Mouse (Mus musculus): ENCODE measurements around the gene Tmem80.

The Tmem80 gene

DNA sequence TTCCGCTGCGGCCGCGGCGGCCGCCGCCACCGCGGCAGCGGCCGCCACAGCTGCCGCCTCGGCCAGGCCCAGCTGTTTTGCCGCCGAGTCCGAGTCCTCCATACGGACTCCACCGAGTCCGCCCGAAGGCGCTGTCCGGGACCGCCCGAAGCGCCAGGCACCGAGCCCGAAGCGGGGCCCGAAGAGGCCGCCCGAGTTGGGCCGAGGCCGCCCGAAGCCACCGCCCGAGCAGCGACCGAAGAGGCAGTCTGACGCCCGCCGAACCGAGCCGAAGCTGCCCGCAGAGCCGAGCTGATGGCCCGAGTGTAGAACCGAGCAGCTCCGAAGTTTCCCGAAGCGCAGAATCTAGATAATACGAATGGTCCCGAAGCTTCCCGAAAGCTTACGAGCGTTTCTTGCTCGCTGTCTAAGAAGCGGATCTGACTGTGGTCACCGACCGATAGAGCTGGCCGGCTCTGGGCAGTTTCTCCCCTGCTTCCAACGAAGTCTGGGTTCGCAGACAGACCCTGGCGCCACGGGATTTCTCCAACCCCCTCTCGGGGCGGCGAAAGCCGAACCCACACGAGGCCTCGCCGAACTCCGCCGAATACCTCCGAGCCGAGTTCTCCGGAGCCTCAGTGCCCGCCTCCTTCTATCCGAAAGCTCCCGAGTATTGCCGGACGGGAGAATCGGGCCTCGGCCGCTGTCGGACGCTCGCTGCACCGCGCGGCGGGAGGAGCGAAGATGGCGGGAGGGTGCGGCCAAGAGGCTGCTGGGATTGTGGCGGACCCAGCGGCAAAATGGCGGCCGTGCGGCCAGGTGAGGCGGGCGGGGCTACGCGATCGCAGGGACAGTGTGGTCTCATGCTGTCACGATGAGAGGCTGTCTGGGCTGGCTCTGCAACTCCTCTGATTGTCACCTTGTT lies at the start of gene Tmem80, which contains the start of gene Deaf1:
Gene Tmem80, plus strand, starts transcription at position 271 of the 904 bp plus-strand sequence.
Gene Deaf1, minus strand, starts transcription at position 222 of the 904 bp plus-strand sequence.
- DNase-seq (ENCODE audit: low read depth, low spot score), result peak; percentile 94

DNA sequence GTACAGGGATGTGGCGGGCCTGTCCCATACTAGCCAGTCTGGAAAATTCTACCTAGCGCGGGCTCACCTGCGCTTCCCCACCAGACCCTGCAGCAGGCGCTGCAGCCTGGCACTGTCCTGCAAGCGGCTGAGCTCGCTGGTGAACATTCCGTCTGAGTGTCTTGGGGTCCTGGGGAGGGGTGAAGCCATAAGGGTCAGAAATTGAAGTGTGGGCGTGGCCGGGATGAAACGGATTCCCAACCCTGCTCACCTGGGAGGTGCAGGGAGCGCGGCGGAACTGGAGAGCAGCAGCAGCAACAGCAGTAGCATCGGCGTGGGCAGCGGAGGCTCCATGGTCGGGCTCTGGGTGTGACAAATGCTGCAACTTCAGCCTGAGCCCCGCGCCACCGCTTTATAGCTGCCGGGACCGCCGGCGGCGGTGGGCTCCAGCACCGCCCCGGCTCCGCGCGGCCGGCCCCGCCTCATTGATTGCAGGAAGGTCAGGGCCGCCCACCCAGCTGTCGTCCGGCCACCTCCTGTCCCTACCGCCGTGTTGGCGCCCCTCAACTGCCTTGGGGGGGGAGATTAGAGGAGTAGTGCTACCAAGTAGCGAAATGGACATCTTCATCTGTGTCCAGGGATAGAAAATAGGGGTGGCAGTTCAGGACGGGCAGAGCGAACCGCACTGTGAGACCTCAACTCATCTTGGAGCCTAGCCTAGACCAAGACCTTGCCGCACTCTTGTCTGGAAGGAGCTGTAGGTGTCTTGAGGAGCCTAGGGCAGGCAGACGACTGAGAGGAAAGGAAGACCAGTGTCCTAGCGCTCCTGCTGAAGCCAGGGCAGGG lies 48.6 kb upstream of the Tmem80 start, which contains the start of gene Sct:
Gene Sct, minus strand, starts transcription at position 368 of the 825 bp plus-strand sequence.
- DNase-seq (ENCODE audit: low read depth, low spot score), result no peak

DNA sequence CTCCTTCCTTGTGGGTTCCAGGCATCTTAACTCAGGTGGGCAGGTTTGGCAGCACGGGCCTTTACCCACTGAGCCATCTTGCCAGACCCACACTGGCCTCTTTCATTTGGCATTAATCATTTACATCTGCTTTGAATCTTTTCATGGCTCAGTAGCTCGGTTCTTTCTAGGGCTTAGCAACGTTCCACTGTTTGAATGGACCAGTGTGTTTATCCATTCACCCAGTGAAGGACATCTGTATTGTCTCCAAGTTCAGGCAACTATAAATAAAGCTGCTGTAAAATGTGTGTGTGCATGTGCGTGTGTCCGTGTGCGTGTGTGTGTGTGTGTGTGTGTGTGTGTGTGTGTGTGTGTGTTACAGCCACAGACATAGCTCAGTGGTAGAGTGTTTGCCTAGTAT lies 46.1 kb upstream of the Tmem80 start:
- DNase-seq (ENCODE audit: low read depth, low spot score), result no peak

DNA sequence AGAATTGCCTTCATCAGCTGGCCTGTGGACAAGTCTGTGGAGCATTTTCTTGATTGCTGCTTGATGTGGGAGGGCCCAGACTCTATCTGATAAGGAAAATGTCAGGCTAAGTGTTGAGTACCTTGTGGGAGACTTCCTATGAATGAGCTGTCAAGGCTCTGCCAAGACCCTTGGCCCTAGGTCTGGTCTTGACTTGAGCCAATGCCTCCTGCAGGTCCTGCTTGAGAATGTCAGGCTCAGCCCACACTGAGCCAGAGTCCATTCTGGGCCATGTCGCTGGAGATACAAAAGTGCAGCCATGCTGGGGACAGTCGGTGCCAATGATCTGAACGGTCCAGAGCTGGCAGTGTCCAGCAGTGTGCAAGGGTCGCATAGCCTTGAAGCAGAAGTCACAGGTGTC lies 44.8 kb upstream of the Tmem80 start:
- no peak for DNase-seq (ENCODE audit: low read depth, low spot score)

DNA sequence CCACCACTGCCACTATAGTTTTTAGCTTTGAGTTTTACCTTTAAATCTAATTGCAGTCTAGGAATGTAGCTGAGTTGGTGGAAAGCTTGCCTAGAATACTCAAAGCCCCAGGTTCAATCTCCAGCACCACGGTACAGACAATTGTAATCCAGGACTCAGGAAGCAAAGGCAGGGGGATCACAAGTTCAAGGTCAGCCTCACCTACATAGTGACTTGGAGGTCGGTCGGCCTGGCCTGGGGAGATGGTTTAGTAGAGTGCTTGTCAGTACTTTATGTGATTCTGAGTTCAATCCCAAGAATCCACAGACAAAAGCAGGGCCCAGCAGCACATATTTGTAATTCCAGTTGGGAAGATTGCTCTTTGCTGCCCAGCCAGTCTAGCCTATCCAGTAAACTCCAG lies 39.5 kb upstream of the Tmem80 start:
- no peak for DNase-seq (ENCODE audit: low read depth, low spot score)

DNA sequence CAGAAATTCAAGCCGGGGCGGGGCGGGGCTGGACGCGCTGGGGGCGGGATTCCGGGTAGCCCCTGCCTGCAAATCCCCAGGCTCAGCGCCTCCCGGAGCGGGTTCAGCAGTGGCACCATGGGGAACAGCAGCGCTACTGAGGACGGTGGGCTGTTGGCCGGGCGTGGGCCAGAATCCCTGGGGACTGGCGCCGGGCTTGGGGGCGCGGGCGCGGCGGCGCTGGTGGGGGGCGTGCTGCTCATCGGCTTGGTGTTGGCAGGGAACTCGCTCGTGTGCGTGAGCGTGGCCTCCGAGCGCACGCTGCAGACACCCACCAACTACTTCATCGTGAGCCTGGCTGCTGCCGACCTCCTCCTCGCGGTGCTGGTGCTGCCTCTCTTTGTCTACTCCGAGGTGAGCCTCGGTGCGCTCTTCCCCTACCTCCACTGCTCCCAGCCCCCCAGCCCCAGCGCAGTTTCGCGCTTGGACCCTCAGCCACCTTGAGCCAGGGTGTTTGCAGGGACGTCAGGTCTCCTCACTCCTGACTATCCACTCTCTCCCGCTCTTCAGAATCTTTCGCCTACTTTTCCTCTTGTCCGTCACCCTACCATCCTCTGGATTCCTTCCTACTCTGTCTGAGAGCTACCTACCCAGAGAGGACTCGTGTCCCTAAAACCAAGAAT lies 35.5 kb upstream of the Tmem80 start, which contains the start of gene Drd4:
Gene Drd4, plus strand, starts transcription at position 86 of the 662 bp plus-strand sequence.
- DNase-seq (ENCODE audit: low read depth, low spot score), result no peak

DNA sequence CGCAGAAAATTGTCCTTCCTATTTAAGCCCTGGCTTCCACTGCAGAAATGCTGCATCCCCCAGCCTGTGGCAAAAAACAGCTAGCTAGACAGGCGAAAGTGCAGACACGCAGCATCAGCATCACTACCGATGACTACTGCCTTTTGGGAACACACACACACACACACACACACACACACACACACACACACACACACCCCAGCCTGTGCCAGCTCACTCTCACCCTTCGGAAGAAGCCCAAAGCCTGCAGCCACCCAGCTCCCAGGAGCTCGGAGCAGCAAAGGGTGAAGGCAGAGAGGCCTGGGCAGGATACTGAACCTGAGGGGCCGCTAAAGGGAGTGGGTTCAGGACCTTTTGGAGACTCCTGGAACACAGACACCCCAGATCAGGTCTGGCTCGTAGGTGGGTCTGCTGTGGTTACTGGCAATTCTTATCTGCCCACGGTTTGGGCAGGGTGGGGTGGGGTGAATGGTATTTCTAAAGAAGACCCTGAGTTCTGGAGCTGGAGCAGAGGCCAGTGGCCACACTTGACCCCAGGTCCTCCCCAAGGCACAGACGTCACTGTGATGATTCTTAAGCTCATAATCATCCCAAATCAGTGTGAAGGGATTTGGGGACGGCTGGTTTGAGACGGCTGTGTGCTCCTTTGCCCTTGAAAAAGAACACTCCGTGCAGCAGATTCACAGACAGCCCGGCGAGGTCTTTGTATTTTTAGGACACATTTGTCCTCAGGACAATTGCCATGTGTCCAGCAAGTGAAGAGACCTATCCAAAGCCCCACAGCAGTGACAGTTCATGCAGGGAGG lies 34.8 kb upstream of the Tmem80 start:
- no peak for DNase-seq (ENCODE audit: low read depth, low spot score)

DNA sequence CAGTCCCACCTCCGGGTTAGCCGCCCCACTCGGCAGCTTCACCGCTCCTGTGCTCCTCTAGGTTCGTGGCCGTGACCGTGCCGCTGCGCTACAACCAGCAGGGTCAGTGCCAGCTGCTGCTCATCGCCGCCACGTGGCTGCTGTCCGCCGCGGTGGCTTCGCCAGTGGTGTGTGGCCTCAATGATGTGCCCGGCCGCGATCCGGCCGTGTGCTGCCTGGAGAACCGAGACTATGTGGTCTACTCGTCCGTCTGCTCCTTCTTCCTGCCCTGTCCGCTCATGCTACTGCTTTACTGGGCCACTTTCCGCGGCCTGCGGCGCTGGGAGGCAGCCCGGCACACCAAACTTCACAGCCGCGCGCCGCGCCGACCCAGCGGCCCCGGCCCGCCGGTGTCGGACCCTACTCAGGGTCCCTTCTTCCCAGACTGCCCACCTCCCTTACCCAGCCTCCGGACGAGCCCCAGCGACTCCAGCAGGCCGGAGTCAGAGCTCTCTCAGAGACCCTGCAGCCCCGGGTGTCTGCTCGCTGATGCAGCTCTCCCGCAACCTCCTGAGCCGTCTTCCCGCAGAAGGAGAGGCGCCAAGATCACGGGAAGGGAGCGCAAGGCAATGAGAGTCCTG lies 33.6 kb upstream of the Tmem80 start:
- no peak for DNase-seq (ENCODE audit: low read depth, low spot score)

DNA sequence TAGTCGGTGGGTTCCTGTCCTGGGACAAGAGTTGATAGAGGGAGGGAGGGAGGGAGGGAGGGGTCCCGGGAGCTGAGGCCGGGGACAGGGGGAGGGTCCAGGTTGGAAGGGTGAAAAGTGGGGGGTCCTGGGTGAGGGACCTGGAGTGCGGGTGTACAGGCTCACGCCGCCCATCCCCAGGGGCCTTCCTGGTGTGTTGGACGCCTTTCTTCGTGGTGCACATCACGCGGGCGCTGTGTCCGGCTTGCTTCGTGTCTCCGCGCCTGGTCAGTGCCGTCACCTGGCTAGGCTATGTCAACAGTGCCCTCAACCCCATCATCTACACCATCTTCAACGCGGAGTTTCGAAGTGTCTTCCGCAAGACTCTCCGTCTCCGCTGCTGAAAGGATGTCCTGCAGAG lies 33.1 kb upstream of the Tmem80 start:
- no peak for DNase-seq (ENCODE audit: low read depth, low spot score)

DNA sequence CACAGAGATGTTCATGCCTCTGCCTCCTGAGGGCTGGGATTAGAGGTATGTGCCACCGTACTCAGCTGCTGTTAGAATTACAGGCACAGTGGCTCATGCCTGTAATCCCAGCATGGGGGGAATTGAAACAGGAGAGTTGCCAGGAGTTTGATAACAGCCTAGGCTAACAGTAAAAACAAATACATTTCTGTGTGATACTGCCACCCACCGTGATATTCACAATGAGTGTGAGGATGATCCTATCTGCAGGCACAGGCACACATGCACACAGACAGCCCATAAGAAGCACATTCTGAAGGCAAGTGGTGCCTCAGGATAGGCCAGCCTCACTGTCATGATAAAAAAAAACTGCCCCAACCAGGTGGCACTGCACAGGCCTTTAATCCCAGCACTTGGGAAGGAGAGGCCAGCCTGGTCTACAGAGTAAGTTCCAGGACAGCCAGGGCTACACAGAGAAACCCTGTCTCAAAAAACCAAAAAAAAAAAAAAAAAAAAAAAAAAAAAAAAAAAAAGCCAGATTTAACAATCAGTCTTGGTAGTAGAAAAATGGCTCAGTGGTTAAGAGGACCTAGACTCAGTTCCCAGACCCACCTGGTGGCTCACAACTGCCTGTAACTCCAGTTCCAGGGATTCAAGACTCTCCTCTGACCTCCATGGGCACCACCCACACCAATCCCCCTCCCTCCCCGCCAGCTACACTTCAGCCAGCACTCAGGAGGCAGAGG lies 29.5 kb upstream of the Tmem80 start:
- no peak for DNase-seq (ENCODE audit: low read depth, low spot score)

DNA sequence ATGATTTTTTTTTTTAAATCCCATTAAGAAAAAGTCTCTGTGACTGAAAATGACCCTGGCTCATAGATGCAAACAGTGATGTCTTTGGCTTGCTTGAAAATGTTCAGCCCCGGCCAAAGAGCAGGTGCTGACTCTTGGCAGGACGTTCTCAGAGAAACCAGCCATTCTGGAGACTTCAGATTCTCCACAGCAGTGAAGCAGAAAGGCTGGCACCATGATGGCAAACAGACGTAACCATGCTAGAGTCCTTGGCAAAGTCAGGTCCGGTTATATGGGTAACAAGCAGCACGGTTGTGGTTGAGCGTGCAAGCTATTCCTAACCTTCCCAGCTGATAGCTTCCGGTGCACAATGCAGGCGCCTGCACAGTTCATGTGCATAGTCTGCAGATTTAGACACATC lies 28.4 kb upstream of the Tmem80 start:
- no peak for DNase-seq (ENCODE audit: low read depth, low spot score)

DNA sequence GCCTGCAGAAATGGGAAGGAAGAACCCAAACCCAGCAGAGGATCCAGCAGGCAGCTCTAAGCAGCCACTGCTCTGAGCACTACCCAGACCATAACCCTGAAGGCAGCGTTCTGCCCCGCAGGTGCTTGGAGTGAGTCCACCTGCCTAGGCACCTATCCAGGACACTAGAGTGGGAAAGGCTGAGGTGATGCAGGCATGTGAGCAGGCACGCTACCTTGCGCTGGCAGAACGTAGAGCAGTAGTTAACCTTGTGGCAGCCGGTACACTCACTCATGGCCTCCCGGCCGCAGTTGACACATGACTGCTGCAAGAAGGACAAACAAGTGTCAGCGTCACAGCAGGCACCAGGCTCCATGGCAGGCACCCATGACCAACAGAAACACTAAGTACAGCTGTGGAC lies 26.2 kb upstream of the Tmem80 start:
- DNase-seq (ENCODE audit: low read depth, low spot score), result no peak

DNA sequence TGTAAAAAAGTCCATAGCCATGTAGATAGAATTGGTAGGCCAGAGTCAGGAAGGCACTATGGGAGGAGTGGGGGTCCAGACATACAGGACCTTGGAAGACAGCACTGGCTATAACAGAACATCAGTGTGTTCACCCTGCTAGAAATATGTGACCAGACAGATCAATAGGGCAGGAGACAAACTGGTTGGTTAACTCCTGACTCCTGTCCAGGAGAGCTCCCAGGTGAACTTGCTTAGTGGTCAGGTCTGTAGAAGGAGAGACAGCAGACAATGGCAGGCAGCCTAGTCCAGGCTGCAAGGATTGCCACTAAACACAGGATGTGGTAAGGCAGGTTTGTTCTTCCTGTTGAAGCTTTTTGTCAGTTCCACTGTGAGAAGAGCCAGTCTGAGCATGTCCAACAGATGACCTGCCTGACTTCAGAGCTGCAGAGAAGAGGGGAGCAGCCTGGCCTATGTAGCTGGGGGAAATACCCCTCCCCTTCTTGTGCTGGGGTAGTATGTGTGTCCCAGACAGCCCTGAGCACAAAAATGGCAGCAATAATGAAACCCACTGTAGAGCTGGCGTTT lies 24.8 kb upstream of the Tmem80 start:
- DNase-seq (ENCODE audit: low read depth, low spot score), result no peak

DNA sequence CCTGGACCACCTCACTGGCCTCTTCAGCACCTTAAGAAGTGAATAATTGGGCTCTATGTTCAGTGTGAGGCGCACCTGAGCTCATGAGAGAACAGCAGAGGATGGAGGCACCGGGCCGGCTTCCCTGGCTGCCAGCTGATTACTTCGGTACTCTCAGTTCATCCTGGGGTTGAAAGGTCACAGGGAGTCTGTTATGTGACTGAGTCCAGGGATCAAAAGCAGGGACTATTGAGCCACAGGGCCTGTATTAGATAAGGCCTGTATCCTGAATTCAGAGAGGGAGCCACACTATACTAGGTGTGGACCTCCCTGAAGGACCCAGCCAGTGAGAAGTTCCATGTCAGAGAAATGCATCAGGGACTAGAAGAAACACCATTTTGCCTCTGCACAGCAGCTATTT lies 23.0 kb upstream of the Tmem80 start:
- DNase-seq (ENCODE audit: low read depth, low spot score), result no peak

DNA sequence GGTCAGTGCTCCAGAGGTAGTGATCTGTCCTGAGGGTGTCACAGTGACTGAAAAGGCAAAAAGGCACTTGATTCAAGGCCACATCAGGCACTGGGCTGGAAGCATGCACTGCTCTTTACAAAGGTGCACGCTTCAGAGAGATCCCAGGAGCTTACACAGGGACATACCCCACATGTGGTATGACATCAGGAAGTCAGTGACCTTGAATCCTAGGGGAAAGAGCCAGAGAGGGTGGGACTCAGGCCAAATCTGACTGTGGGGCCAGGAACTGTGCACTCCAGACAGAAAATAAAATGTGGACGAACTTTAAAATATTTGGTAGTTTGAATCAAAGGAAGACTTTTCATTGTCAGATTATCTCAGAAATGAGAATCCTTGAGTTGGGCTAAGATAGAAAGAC lies 13.1 kb upstream of the Tmem80 start:
- no peak for DNase-seq (ENCODE audit: low read depth, low spot score)

DNA sequence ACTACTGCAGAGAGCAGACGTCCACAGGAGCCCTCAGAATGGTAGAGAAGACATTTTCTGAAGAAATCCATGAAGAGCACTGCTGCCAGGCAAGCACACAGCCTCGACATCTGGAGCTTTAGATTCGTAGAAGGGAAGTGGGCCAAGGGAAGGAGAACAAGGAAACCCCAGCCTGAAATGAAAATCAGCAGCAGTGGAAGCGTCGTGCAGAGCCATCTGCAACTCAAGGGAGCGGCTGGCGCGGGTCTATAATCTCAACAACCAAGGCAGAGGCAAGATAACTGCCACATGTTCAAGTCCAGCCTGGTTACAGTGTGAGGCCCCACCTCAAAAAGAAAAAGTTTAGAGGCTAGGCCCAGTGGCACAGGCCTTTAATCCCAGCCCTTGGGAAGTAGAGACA lies 12.5 kb upstream of the Tmem80 start:
- no peak for DNase-seq (ENCODE audit: low read depth, low spot score)

DNA sequence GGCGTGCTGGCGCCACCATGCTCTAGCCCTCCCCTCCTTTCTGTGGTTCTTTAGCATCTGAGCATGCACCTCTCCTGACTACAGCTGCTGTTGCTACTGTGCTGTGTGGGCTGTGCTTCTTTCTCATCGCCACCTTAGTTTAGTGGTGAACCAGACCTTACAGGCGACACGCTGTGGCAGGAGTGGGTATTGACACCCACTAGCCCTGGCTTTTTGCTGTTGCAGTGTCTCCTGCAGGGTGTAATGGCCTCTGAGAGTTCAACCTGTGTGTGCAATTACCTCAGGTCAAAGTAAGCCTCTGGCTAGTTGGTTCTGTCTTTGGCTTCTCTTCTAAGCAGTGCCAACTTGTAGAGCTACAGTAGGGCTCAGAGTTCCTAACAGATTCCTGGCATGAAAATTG lies 11.6 kb upstream of the Tmem80 start:
- DNase-seq (ENCODE audit: low read depth, low spot score), result no peak

DNA sequence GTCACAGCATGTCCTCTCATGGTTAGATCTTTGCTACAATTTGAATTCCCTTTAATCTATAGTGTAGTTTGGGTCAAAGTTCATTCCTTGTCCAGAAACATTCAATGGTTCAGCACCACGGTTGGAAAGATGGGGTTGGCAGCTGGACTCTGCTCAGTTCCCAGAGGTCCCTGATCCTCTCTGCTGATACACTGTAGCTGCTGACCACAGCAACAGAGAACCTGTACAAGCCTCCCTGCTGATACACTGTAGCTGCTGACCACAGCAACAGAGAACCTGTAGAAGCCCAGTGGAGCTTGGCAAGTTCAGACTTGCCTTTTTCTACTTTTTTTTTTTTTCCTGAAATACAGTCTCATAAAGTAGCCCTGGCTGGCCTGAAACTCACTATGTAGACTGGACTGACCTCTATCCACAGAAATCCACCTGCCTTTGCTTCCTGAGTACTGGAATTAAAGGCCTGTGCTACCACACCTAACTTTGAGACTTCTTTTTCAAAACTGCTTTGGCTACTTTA lies 9.9 kb upstream of the Tmem80 start:
- DNase-seq (ENCODE audit: low read depth, low spot score), result no peak

DNA sequence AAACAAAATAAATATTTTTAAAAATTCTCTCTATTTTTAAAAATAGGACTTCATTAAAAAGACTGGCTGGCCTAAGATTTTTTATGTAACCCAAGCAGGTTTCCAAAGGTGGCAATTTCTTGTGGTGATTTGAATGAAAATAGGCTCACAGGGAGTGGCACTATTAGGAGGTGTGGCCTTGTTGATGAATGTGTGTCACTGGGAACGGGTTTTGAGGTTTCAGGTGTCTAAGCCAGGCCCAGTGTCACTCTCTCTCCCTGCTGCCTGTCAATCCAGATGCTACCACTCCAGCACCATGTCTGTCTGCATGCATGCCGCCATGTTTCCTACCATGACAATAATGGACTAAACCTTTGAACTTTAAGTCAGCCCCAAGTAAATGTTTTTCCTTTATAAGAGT lies 8.1 kb upstream of the Tmem80 start:
- no peak for DNase-seq (ENCODE audit: low read depth, low spot score)

Data from embryo, embryonic 11.5 days (tissue).